Mouse (Mus musculus) spleen, embryonic (tissue): ENCODE measurements around the gene Epor.

ENCODE experiments used
- CTCF ChIA-PET: fragments of 350-600 bp; sonication (Branson Sonifier 250); formaldehyde crosslinking; loops from one replicate; lab custom pipeline; 2022; lab: Charles Lee

Epor gene

GRCm38 (mm10) chr9:21909474-21910223, 53.7 kb downstream of the Epor start:
- CTCF ChIA-PET = no interaction called here
